8 mouse cellular contexts compared by ENCODE assay signal in the genomic region with DNA sequence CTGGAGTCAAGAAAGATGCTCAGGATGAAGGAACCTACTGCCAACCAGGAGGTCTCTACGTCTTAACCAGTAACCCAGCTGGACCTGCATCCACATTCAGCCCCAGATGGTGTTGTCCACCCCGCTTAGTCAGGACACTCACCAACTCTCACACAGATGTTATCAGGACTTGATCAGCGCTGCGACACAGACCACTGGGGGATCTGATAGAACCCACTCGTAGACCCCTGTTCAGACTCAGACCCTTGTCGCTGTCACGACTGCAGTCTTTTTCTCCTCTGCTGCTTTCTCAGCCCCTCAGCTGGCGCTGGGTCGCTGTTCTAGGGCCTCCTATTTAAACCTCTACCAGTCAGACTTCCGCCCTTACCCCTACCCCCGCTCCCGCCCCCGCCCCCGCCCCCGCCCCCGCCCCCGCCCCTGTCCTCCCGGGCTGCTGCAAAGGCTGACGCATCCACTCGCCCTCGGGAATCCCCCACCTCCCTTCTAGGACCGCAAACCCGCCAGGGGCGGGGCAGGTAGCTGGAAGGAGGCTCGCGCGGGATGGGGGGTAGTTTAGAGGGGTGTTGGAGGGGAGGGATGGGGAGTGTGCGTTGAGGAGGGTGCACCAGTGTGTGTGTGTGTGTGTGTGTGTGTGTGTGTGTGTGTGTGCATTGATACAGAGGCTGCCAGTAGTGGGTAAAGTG. TPM values are rescaled to one million over a fixed set of nuclear protein-coding genes. Genes with fewer than 3 reads are reported as not detected.
DNase-seq lines count a peak whose midpoint lies in the region; ATAC-seq and TF ChIP-seq lines count a peak whose summit lies in the region.

A gene (minus strand): TSS at position 347 of the 683 bp plus-strand sequence.

- H3K4me2 ChIP-seq in forebrain, embryonic 11.5 days (ENCODE audit: low read depth, low read length, severe bottlenecking), result peak within 1 kb of the TSS; percentile 59
- H3K4me2 ChIP-seq in midbrain, postnatal 0 days (ENCODE audit: low read depth, low read length, poor library complexity, severe bottlenecking), result peak within 1 kb of the TSS; percentile 58

- no peak for TF ChIP-seq CTCF in liver, adult 2 months (IDR thresholded peaks at IDR 0.05; ENCODE audit: low read depth, low read length)
- no peak for TF ChIP-seq CTCF in midbrain, postnatal 0 days (IDR thresholded peaks at IDR 0.05)

- ATAC-seq in forebrain, embryonic 11.5 days (replicated peaks; ENCODE audit: low FRiP score), result peak; percentile 69
- peak; percentile 24; the same call in 1 of the 2 replicates for ATAC-seq in midbrain, postnatal 0 days (ENCODE audit: low FRiP score)

- intact Hi-C loops in left cerebral cortex, postnatal 25 days (cut with DNase I), result no loop called here

- no peaks in the 10 kb centered on the region for H3K9me3 ChIP-seq in forebrain, embryonic 11.5 days (ENCODE audit: control insufficient read depth, low read length)
- no peaks in the 10 kb centered on the region for H3K9me3 ChIP-seq in hindbrain, embryonic 10.5 days
- H3K9me3 ChIP-seq in midbrain, postnatal 0 days (ENCODE audit: low read length), result no peaks in the 10 kb centered on the region

- H3K79me2 ChIP-seq in liver, adult 2 months (ENCODE audit: control insufficient read depth, insufficient read depth, low read length), result no peaks in the 10 kb centered on the region

- WGBS in forebrain, embryonic 11.5 days, result under 1% methylated on average over 27 of the region's 28 CpGs
- WGBS in hindbrain, embryonic 10.5 days, result 2% methylated on average over 25 of the region's 28 CpGs
- WGBS in liver, adult 2 months, result 9% methylated on average over 18 of the region's 28 CpGs
- under 1% methylated on average over 18 of the region's 28 CpGs for WGBS in midbrain, postnatal 0 days

- H3K4me3 ChIP-seq in forebrain, embryonic 11.5 days (ENCODE audit: low read depth, low read length), result peak within 1 kb of the TSS; percentile 33
- peak within 1 kb of the TSS; percentile 54 for H3K4me3 ChIP-seq in hindbrain, embryonic 10.5 days
- H3K4me3 ChIP-seq in liver, adult 2 months (ENCODE audit: insufficient read depth, low read depth, low read length), result peak within 1 kb of the TSS; percentile 54
- peak within 1 kb of the TSS; percentile 36 for H3K4me3 ChIP-seq in midbrain, postnatal 0 days (ENCODE audit: low read depth, low read length)

- no peak for TF ChIP-seq POLR2A in liver, adult 2 months (IDR thresholded peaks at IDR 0.05; ENCODE audit: extremely low read depth, insufficient read depth, low read length)

- H3K36me3 ChIP-seq in forebrain, embryonic 11.5 days (ENCODE audit: control insufficient read depth, insufficient read depth, low read length), result no peaks in the 10 kb centered on the region
- peaks cover 13% of the 10 kb centered on the region for H3K36me3 ChIP-seq in hindbrain, embryonic 10.5 days
- H3K36me3 ChIP-seq in liver, adult 2 months (ENCODE audit: control insufficient read depth, insufficient read depth, low read length), result no peaks in the 10 kb centered on the region
- peaks cover 3% of the 10 kb centered on the region; the same call in 1 of the 2 replicates for H3K36me3 ChIP-seq in midbrain, postnatal 0 days (ENCODE audit: insufficient read depth, low read length)

- DNase-seq in 3T3-L1 (ENCODE audit: low read depth, low spot score), result peak; percentile 72
- peak; percentile 82 for DNase-seq in Muller cell, postnatal 12 days (ENCODE audit: inconsistent ontology term)
- peak; percentile 71 for DNase-seq in forebrain, embryonic 11.5 days (ENCODE audit: low spot score)
- peak; percentile 51 for DNase-seq in hindbrain, embryonic 10.5 days (ENCODE audit: low spot score)
- no peak for DNase-seq in liver, adult 2 months (ENCODE audit: extremely low read depth, low read depth, low spot score)
- peak; percentile 17 for DNase-seq in midbrain, postnatal 0 days (ENCODE audit: low spot score)
- DNase-seq in thymus, adult 18-20 months, result peak; percentile 74 to 85
- no peak for DNase-seq in left cerebral cortex, postnatal 25 days (ENCODE audit: low spot score in 2 of 2)

- peak within 1 kb of the TSS; percentile 35 for H3K9ac ChIP-seq in forebrain, embryonic 11.5 days (ENCODE audit: low read length)
- H3K9ac ChIP-seq in liver, adult 2 months (ENCODE audit: low read depth, low read length), result peak within 1 kb of the TSS; percentile 53
- peak within 1 kb of the TSS; percentile 46 for H3K9ac ChIP-seq in midbrain, postnatal 0 days (replicated peaks; ENCODE audit: low read length, poor library complexity, severe bottlenecking)

- H3K4me1 ChIP-seq in forebrain, embryonic 11.5 days (replicated peaks; ENCODE audit: control insufficient read depth, insufficient read depth, low read length), result peaks cover 4% of the 10 kb centered on the region
- peaks cover 27% of the 10 kb centered on the region for H3K4me1 ChIP-seq in hindbrain, embryonic 10.5 days (replicated peaks)
- H3K4me1 ChIP-seq in liver, adult 2 months (ENCODE audit: control insufficient read depth, insufficient read depth, low read length), result peaks cover 4% of the 10 kb centered on the region; the same call in 1 of the 2 replicates
- peaks cover 11% of the 10 kb centered on the region for H3K4me1 ChIP-seq in midbrain, postnatal 0 days (ENCODE audit: insufficient read depth, low read length)

- H3K27ac ChIP-seq in forebrain, embryonic 11.5 days (ENCODE audit: low read depth, low read length), result no peak within 1 kb of the TSS
- H3K27ac ChIP-seq in hindbrain, embryonic 10.5 days, result peak within 1 kb of the TSS; percentile 70; the same call in 1 of the 2 replicates
- H3K27ac ChIP-seq in liver, adult 2 months (replicated peaks; ENCODE audit: insufficient read depth, low read depth, low read length), result no peak within 1 kb of the TSS
- H3K27ac ChIP-seq in midbrain, postnatal 0 days (ENCODE audit: low read depth, low read length), result 0 out of 2 replicates have a peak within 1 kb of the TSS, but pooled peaks have one; percentile 38

- H3K27me3 ChIP-seq in forebrain, embryonic 11.5 days (ENCODE audit: control insufficient read depth, insufficient read depth, low read length), result peaks cover 13% of the 10 kb centered on the region
- H3K27me3 ChIP-seq in hindbrain, embryonic 10.5 days (ENCODE audit: insufficient read depth, poor library complexity, severe bottlenecking), result peaks cover 43% of the 10 kb centered on the region
- H3K27me3 ChIP-seq in liver, adult 2 months (ENCODE audit: control insufficient read depth, insufficient read depth, low read length), result peaks cover 7% of the 10 kb centered on the region
- H3K27me3 ChIP-seq in midbrain, postnatal 0 days (ENCODE audit: insufficient read depth, low read length), result peaks cover 4% of the 10 kb centered on the region; the same call in 1 of the 2 replicates

RNA-seq across cellular contexts. Expression of the gene that starts here (rescaled TPM):
- 0.90 and 1.3 TPM in 2 replicates for polyA plus RNA-seq in forebrain, embryonic 11.5 days (2014; fragmentation: Nextera tagmentation; extraction: Ambion mirVana)
- polyA plus RNA-seq in hindbrain, embryonic 10.5 days (2016; fragmentation: Nextera tagmentation; extraction: Ambion mirVana), result 1.2 and 1.5 TPM in 2 replicates
- 0.34 and 0.46 TPM in 2 replicates for total RNA-seq in liver, adult 2 months (2014; rRNA removed)
- 0.23 and 0.50 TPM in 2 replicates for polyA plus RNA-seq in liver, adult 2 months (2012; rRNA removed)
- total RNA-seq in midbrain, postnatal 0 days (2014; rRNA removed), result 3.0 and 3.5 TPM in 2 replicates
- 3.3 and 3.4 TPM in 2 replicates for polyA plus RNA-seq in midbrain, postnatal 0 days (2015; fragmentation: Nextera tagmentation; extraction: Ambion mirVana)
- 1 to 10 TPM; 3.4 to 3.9 TPM for total RNA-seq in left cerebral cortex, postnatal 25 days (2021)

Comparison
In these comparisons a context has a peak if more than half of its experiments do, and no peak if none do; other contexts are left out.
1. DNase-seq: peak in 3T3-L1 (single experiment), Muller cell, postnatal 12 days (single experiment), forebrain, embryonic 11.5 days (single experiment), hindbrain, embryonic 10.5 days (single experiment), midbrain, postnatal 0 days (single experiment) and thymus, adult 18-20 months (2 of 2); none in liver, adult 2 months (single experiment) and left cerebral cortex, postnatal 25 days (0 of 2).
2. H3K27ac ChIP-seq: peak in hindbrain, embryonic 10.5 days (single experiment) and midbrain, postnatal 0 days (single experiment); none in forebrain, embryonic 11.5 days (single experiment) and liver, adult 2 months (single experiment).
3. Peak in every context shown above with its lines, with median percentiles within 50 percentile points of each other: H3K4me3 ChIP-seq and H3K9ac ChIP-seq.